Mouse (Mus musculus) brown adipose tissue, adult 24 weeks (tissue): ENCODE measurements around the gene Vezt. TPM values are rescaled to one million over a fixed set of nuclear protein-coding genes. Genes with fewer than 3 reads are reported as not detected.

ENCODE experiments used
- H3K27ac ChIP-seq: fragments of 200-500 bp; replicated peaks from 2 replicates; pipeline ENCODE4 v1.5.1; 2012; ENCODE audit warnings: low read depth, mild to moderate bottlenecking, low read length
- H3K4me1 ChIP-seq: fragments of 200-500 bp; 2 replicates; pipeline ENCODE4 v1.6.1; 2012; ENCODE audit warnings: low read length, mixed read lengths; ENCODE audit not compliant: control insufficient read depth, insufficient read depth, insufficient read length
- H3K4me3 ChIP-seq: fragments of 200-500 bp; 2 replicates; pipeline ENCODE4 v1.5.1; 2012; ENCODE audit warnings: low read depth, mild to moderate bottlenecking, low read length, moderate library complexity; ENCODE audit not compliant: insufficient read depth
- polyA plus RNA-seq: library from polyadenylated mRNA; stranded (reverse); fragments of >200 nt; gene quantifications from 2 replicates; pipeline ENCODE4 v1.2.4, GENCODE M21; 2012; ENCODE audit not compliant: missing spikeins, insufficient read depth, insufficient read length

Gene Vezt
- polyA plus RNA-seq, 1 experiment = 11.4 TPM

- Histone ChIP-seq H3K27ac (no peak overlapping the region), H3K4me3 (no peak overlapping the region), H3K4me1 (no peaks in the 10 kb centered on the region)
Measured at GRCm38 (mm10) chr10:93949921-93950320, 85.7 kb downstream of the Vezt start.

- Histone ChIP-seq H3K4me3 (no peak overlapping the region), H3K27ac (no peak overlapping the region), H3K4me1 (no peaks in the 10 kb centered on the region)
Measured at GRCm38 (mm10) chr10:93945843-93946499, 89.6 kb downstream of the Vezt start.

- Histone ChIP-seq H3K27ac (no peak overlapping the region), H3K4me3 (no peak overlapping the region), H3K4me1 (no peaks in the 10 kb centered on the region)
Measured at GRCm38 (mm10) chr10:93945364-93945763, 90.3 kb downstream of the Vezt start.

- H3K27ac ChIP-seq = no peak overlapping the region
Measured at GRCm38 (mm10) chr10:93944241-93944640, 91.4 kb downstream of the Vezt start.

GRCm38 (mm10) chr10:93940279-93940678, 95.3 kb downstream of the Vezt start:
- H3K27ac ChIP-seq = no peak overlapping the region
- H3K4me1 ChIP-seq = no peaks in the 10 kb centered on the region
- no peak overlapping the region for H3K4me3 ChIP-seq

More at GRCm38 (mm10) chr10:93944241-93944640, 91.4 kb downstream of the Vezt start:
- Histone ChIP-seq H3K4me3 (no peak overlapping the region), H3K4me1 (no peaks in the 10 kb centered on the region)

- Histone ChIP-seq H3K4me3 (no peak overlapping the region), H3K27ac (no peak overlapping the region), H3K4me1 (no peaks in the 10 kb centered on the region)
Measured at GRCm38 (mm10) chr10:93939676-93940075, 95.9 kb downstream of the Vezt start.

GRCm38 (mm10) chr10:93938844-93939271, 96.8 kb downstream of the Vezt start:
- no peak overlapping the region for H3K27ac ChIP-seq
- no peak overlapping the region for H3K4me3 ChIP-seq
- H3K4me1 ChIP-seq = no peaks in the 10 kb centered on the region

GRCm38 (mm10) chr10:93933980-93934379, 101.6 kb downstream of the Vezt start:
- Histone ChIP-seq H3K4me1 (no peaks in the 10 kb centered on the region), H3K27ac (no peak overlapping the region), H3K4me3 (no peak overlapping the region)

- Histone ChIP-seq H3K27ac (no peak overlapping the region), H3K4me1 (no peaks in the 10 kb centered on the region), H3K4me3 (no peak overlapping the region)
Measured at GRCm38 (mm10) chr10:93932861-93933260, 102.8 kb downstream of the Vezt start.

- no peak overlapping the region for H3K4me3 ChIP-seq
- H3K4me1 ChIP-seq = no peaks in the 10 kb centered on the region
- H3K27ac ChIP-seq = no peak overlapping the region
Measured at GRCm38 (mm10) chr10:93932020-93932419, 103.6 kb downstream of the Vezt start.

GRCm38 (mm10) chr10:93931431-93931830, 104.2 kb downstream of the Vezt start:
- Histone ChIP-seq H3K27ac (no peak overlapping the region), H3K4me1 (no peaks in the 10 kb centered on the region), H3K4me3 (no peak overlapping the region)

GRCm38 (mm10) chr10:93930236-93930824, 105.3 kb downstream of the Vezt start:
- H3K27ac ChIP-seq = no peak overlapping the region
- no peaks in the 10 kb centered on the region for H3K4me1 ChIP-seq
- H3K4me3 ChIP-seq = no peak overlapping the region

GRCm38 (mm10) chr10:93924666-93925065, 111.0 kb downstream of the Vezt start:
- Histone ChIP-seq H3K4me3 (no peak overlapping the region), H3K27ac (no peak overlapping the region), H3K4me1 (no peaks in the 10 kb centered on the region)

- 0 out of 2 replicates have a peak, but pooled peaks cover 4% of the 10 kb centered on the region for H3K4me1 ChIP-seq
- H3K27ac ChIP-seq = no peak overlapping the region
- H3K4me3 ChIP-seq = no peak overlapping the region
Measured at GRCm38 (mm10) chr10:93921160-93921559, 114.5 kb downstream of the Vezt start.

GRCm38 (mm10) chr10:93919227-93919626, 116.4 kb downstream of the Vezt start:
- Histone ChIP-seq H3K4me1 (0 out of 2 replicates have a peak, but pooled peaks cover 4% of the 10 kb centered on the region), H3K27ac (peak overlapping the region; percentile 28; the same call in 1 of the 2 replicates), H3K4me3 (peak overlapping the region; percentile 29)

- Histone ChIP-seq H3K27ac (peak overlapping the region; percentile 28; the same call in 1 of the 2 replicates), H3K4me3 (peak overlapping the region; percentile 29; the same call in 1 of the 2 replicates), H3K4me1 (0 out of 2 replicates have a peak, but pooled peaks cover 4% of the 10 kb centered on the region)
Measured at GRCm38 (mm10) chr10:93918701-93919100, 116.9 kb downstream of the Vezt start.
